Mouse (Mus musculus): ENCODE data around the gene Gm20518. TPM values are rescaled to one million over a fixed set of nuclear protein-coding genes. Genes with fewer than 3 reads are reported as not detected.
A peak's percentile ranks its signal among the peaks of the same experiment; 100 is the strongest.

Gene Gm20518
- total RNA-seq, 2 experiments from 2014 or later: 1.3 to 2.2 TPM

GRCm38 (mm10) chr16:17851331-17851730 lies 40.1 kb downstream of the Gm20518 start:
- DNase-seq (ENCODE audit: low spot score in 2 of 2): no peak
- intact Hi-C loops (cut with DNase I): no loop called here

- DNase-seq (ENCODE audit: low spot score in 2 of 2): no peak
- intact Hi-C loops (cut with DNase I): no loop called here
Measured at GRCm38 (mm10) chr16:17849486-17849885, 42.0 kb downstream of the Gm20518 start.

- intact Hi-C loops (cut with DNase I): no loop called here
- DNase-seq (ENCODE audit: low spot score in 2 of 2): no peak
Measured at GRCm38 (mm10) chr16:17848928-17849327, 42.5 kb downstream of the Gm20518 start.

- intact Hi-C loops (cut with DNase I): no loop called here
- no peak for DNase-seq (ENCODE audit: low spot score in 2 of 2)
Measured at GRCm38 (mm10) chr16:17848431-17848830, 43.0 kb downstream of the Gm20518 start.

DNA sequence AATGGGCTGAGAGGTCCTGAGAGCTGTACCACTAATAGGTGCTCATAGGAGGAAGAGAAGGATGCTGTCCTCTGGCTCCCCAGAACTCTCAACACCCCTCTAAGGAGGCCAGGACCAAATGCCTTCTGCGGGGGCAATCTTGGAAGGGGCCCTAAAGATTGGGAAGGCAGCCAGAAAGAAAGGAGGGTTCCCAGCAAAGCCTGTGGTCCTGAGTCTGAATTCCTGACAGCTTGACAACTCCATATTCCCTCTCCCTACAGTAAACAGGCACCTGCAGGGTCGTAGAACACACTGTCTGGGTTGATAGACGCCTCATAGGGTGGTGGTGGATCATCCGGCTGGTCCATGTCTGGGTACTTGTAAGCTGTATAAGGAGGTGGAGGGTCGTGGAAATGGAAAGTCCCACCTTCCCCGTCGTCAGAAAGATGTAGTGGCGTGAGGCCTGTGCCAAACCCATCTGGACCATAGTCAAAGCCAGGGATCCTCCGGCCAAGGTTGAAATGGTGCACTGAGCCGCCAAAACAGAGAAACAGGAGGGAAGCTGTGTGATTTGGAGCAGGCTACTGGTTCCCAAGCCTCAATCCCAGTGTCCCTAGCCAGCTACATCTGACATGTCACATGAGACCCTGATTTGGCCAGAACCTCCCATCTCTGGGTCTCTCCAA lies 47.6 kb downstream of the Gm20518 start:
- intact Hi-C loops (cut with DNase I): no loop called here
- no peak for DNase-seq (ENCODE audit: low spot score in 2 of 2)

DNA sequence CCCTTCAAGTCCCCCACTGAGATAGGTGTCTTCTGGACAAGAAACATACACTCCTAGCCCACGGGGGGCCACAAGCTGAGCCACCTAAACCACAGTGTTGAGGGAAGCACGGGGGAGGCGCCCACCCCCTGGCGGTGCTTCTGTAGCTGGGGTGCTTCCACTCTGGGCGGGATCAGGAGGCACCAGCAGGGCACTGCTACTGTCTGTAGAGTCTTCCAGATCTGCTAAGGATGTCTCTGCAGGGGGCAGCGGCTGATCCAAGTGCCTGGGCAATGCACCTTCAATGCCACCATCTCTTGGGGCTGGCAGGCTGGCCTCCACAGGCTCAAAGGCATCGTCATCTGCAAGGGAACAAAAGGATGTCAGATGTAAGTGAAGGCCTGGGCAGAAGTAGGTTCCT lies 49.0 kb downstream of the Gm20518 start:
- no peak for DNase-seq (ENCODE audit: low spot score in 2 of 2)
- intact Hi-C loops (cut with DNase I): no loop called here

DNA sequence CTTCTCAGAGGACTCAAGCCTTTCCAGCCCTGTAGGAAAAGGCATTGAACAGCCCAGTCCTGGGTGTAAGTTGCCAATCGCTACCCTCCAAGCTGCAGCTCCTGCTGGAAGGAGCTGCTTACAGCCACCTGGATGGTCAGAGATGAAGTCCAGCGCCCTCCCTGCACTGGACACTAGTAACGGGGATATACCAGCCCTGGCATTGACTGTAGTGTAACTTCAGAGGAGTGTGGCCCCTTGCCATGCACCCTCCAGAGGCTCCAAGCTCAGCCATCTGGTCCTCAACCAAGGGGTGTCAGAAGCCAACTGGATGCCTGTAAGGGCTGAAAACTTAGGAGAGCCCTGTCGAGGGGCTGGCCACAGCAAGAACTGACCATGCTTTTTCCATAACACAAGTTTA lies 51.5 kb downstream of the Gm20518 start:
- intact Hi-C loops (cut with DNase I): no loop called here
- no peak for DNase-seq (ENCODE audit: low spot score in 2 of 2)

- no peak for DNase-seq (ENCODE audit: low spot score in 2 of 2)
- intact Hi-C loops (cut with DNase I): no loop called here
Measured at GRCm38 (mm10) chr16:17838051-17838450, 53.4 kb downstream of the Gm20518 start, which contains the start of gene Car15. TSS of gene Car15 (minus strand) at chr16:17838364.

- intact Hi-C loops (cut with DNase I): no loop called here
Measured at GRCm38 (mm10) chr16:17835481-17835880, 56.0 kb downstream of the Gm20518 start.

GRCm38 (mm10) chr16:17834543-17834942 lies 56.9 kb downstream of the Gm20518 start:
- DNase-seq (ENCODE audit: low spot score in 2 of 2): no peak
- intact Hi-C loops (cut with DNase I): no loop called here

More at GRCm38 (mm10) chr16:17835481-17835880, 56.0 kb downstream of the Gm20518 start:
- no peak for DNase-seq (ENCODE audit: low spot score in 2 of 2)

DNA sequence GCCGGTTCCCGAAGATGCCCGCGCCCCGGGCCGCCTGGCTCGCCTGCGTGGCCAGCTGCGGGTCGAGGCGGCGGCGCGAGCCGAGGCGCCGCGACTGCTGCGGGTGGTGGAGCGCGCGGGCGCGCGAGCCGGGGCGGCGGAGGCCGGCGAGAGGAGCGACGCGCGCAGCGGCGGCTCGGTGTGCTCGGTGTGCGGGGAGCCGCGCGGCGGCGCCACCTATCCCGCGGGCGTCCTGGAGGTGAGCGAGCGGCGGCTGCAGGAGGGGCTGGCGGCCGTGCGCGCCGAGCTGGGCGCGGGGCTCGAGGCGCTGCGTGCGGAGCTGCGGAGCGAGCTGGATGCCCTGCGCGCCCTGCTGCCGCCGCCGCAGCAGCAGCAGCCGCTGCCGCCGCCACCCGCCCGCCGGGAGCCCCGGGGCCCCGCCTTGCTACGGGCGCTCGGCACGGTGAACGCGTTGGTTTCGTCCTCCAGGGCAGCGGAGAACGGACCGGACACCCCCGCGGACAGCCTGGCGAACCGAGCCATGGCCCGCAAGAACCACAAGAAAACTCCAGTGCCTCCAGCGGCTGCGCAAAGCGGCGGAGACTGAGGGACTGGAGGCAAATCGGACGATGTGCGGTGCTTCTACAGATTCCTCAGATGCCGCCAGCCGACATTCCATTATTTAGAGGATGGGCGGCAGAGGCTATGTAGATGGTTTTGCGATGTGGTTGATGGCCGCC lies 57.6 kb downstream of the Gm20518 start:
- intact Hi-C loops (cut with DNase I): no loop called here

DNA sequence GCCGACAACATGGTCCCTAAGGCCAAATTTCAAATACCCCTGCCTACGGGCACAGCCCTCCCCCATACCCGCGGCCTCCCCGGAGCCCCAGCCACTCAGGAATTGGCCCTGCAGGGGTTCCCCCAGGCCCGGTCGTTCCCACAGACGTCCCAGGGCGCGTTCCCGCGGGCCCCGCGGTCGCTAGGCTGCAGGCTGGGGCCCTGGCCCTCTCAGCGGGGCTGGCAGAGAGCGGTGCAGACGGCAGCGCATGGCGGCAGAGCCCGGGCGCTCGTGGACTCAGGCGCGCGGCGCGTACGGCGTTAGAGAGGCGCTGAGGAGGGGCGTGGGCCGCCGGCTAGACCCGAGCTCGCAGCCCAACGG lies 58.2 kb downstream of the Gm20518 start:
- intact Hi-C loops (cut with DNase I): no loop called here
- peak; percentile 63 to 75 for DNase-seq (ENCODE audit: low spot score in 2 of 2)

More for the DNA sequence above, 57.6 kb downstream of the Gm20518 start:
- DNase-seq (ENCODE audit: low spot score in 2 of 2): peak; percentile 71 to 77

DNA sequence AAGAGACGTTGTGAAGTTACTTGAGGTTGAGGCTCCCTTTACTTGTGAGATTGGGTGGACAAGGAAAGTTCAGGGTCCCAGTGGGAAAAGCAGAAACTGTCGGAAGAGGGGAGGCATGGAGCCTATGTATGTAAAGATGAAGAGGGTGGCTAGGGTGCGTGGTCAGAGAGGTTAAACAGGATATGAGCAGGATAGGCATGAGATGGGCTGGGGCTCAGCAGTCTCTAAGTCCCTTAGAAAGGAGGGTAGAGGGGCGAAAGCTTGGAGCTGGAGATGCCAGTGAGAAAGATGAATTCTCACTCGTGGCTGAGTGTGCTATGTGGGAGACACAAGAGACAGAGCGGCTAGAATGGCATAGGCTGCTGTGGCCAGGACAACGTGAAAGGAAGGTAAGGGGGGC lies 58.6 kb downstream of the Gm20518 start, which contains the start of gene B830017H08Rik:
B830017H08Rik (plus strand) TSS at position 301 of the 400 bp plus-strand sequence.
- intact Hi-C loops (cut with DNase I): no loop called here
- DNase-seq (ENCODE audit: low spot score in 2 of 2): no peak

DNA sequence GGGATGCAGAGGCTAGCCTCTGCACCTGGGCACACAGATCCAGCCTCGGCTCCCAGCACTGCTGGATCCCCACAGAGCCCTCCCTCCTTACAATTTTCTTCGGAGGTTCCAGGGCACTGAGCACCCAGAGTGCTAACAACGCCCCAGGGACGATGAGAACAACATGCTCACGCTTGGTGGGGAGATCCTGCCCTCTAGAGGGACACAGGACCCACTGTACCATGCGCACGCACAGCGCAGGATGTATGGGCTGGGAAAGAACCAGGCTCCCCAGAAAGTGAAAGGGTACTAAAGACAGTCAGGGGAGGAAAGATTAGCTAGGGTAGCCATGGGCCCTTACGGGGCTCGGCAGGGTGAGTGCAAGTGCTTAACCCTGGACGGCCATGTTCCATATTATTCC lies 59.7 kb downstream of the Gm20518 start:
- intact Hi-C loops (cut with DNase I): no loop called here
- DNase-seq (ENCODE audit: low spot score in 2 of 2): no peak

- DNase-seq (ENCODE audit: low spot score in 2 of 2): no peak
- intact Hi-C loops (cut with DNase I): no loop called here
Measured at GRCm38 (mm10) chr16:17830385-17831178, 60.9 kb downstream of the Gm20518 start.

DNA sequence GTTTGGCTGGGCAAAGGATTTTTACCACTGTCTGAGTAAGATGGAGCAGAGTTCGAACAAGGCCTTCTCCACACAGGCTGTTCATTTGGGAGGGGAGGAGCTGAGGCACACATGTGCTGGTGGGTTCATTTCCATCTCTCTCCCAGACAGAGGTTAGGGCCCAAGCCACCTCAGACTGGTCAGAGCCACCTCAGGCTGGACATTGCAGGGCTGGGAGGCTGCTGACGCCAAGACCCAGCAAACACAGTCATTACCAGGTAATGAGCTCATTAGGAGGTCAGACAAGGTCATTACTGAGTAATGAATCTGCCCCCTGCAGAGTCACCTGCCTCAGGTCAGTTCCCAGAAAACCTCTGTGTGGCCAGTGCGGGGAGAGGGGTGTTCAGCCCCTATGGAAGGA lies 62.6 kb downstream of the Gm20518 start:
- intact Hi-C loops (cut with DNase I): no loop called here
- no peak for DNase-seq (ENCODE audit: low spot score in 2 of 2)

DNA sequence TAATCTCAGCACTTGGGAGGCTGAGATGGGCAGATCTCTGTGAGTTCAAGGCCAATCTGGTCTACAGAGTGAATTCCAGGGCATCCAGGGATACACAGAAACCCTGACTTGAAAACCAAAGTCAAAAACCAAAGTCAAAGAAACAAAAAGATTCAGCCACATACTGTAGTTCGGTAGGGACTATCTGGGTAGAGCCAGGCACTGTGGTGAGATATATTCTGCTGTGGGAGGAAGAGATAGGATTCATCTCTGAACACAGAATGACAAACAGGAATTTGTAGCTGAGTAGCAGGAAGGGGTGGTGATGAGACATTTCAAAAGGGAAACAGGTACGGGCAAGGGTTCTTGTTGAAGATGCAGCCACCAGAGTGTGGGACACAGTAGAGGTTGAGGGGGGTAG lies 63.2 kb downstream of the Gm20518 start:
- no peak for DNase-seq (ENCODE audit: low spot score in 2 of 2)
- intact Hi-C loops (cut with DNase I): no loop called here

- DNase-seq (ENCODE audit: low spot score in 2 of 2): no peak
- intact Hi-C loops (cut with DNase I): no loop called here
Measured at GRCm38 (mm10) chr16:17826500-17826899, 65.0 kb downstream of the Gm20518 start.

DNA sequence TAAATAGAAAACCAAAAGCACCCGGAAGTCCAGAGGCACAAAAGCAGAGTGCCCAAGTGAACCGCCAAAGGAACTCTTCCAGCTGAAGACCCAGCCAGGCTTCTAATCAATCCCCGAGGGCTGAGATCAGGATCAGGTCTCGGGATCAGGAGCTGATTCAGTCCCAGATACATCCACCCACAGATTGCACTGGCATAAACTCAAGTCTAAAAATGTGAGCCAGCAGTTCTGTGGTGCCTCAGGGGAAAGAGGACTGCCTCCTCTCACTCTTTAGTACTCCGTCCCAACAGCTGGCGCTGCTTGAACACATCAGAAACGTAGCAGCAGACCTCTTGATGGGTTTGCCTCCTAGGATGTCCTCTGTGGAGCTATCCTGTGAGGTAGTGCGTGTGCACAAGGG lies 74.9 kb downstream of the Gm20518 start:
- no peak for DNase-seq (ENCODE audit: low spot score in 2 of 2)
- intact Hi-C loops (cut with DNase I): no loop called here

Measured in left cerebral cortex, postnatal 36 days (tissue).